Mouse (Mus musculus) cortical plate, adult 2 months (tissue): Measurements from ENCODE around the gene C730034F03Rik.

Experiments
- CTCF ChIP-seq: fragments of 200-500 bp; IDR thresholded peaks from 2 replicates; pipeline ENCODE4 v1.5.1; 2011; ENCODE audit warnings: mild to moderate bottlenecking, control low read depth, low read length; ENCODE audit not compliant: insufficient read depth; ENCODE audit errors: extremely low read depth
- POLR2A ChIP-seq: fragments of 200-500 bp; IDR thresholded peaks from 2 replicates; pipeline ENCODE4 v1.6.1; 2011; ENCODE audit warnings: mild to moderate bottlenecking, low read length, control low read depth; ENCODE audit not compliant: insufficient read depth; ENCODE audit errors: extremely low read depth

- no peak for TF ChIP-seq CTCF
- peak; percentile 88 for TF ChIP-seq POLR2A
Observed at GRCm38 (mm10) chr15:89429352-89430221, at the start of gene C730034F03Rik, which contains the start of the genes Gm44502 and Chkb.
